Mouse (Mus musculus) intestine, embryonic 16.5 days (tissue): Measurements from ENCODE around the gene Cipc. TPM values are rescaled to one million over a fixed set of nuclear protein-coding genes. Genes with fewer than 3 reads are reported as not detected.
A peak's percentile ranks its signal among the peaks of the same experiment; 100 is the strongest.

Experiments
- ATAC-seq: fragments of 200-750 bp; cut with Nextera tagmentation; 2 replicates; pipeline ENCODE4 v1.8.0; 2017; ENCODE audit warnings: moderate TSS enrichment, moderate library complexity
- H3K27ac ChIP-seq: fragments of 300-500 bp; sonication (generic); 2 replicates; pipeline ENCODE4 v1.5.1; 2014; ENCODE audit warnings: mild to moderate bottlenecking, low read length
- H3K27me3 ChIP-seq: fragments of 300-500 bp; sonication (generic); replicated peaks from 2 replicates; pipeline ENCODE4 v1.6.1; 2014; ENCODE audit warnings: low read length, control low read depth, mixed read lengths; ENCODE audit not compliant: control insufficient read depth, insufficient read depth
- H3K36me3 ChIP-seq: fragments of 300-500 bp; sonication (generic); 2 replicates; pipeline ENCODE4 v1.6.1; 2014; ENCODE audit warnings: low read length, control low read depth; ENCODE audit not compliant: control insufficient read depth, insufficient read depth
- H3K4me1 ChIP-seq: fragments of 300-500 bp; sonication (generic); 2 replicates; pipeline ENCODE4 v1.6.1; 2014; ENCODE audit warnings: low read length, control low read depth, mixed read lengths; ENCODE audit not compliant: control insufficient read depth, insufficient read depth
- H3K4me2 ChIP-seq: fragments of 300-500 bp; sonication (generic); 2 replicates; pipeline ENCODE4 v1.6.1; 2014; ENCODE audit warnings: low read depth, low read length, control low read depth
- H3K4me3 ChIP-seq: fragments of 300-500 bp; sonication (generic); 2 replicates; pipeline ENCODE4 v1.5.1; 2014; ENCODE audit warnings: mild to moderate bottlenecking, low read length
- H3K9ac ChIP-seq: fragments of 300-500 bp; sonication (generic); 2 replicates; pipeline ENCODE4 v1.6.1; 2014; ENCODE audit warnings: low read depth, low read length
- H3K9me3 ChIP-seq: fragments of 300-500 bp; sonication (generic); 2 replicates; pipeline ENCODE4 v1.6.1; 2016; ENCODE audit warnings: low read length, control low read depth; ENCODE audit not compliant: control insufficient read depth
- WGBS: fragments of 180-500 bp; shearing (Covaris S2); extraction: QIAGEN DNeasy Blood & Tissue Kit; methylation state at CpG from one replicate; pipeline ENCODE4 v1.1.7; 2014; 5-methylcytosine and 5-hydroxymethylcytosine counted together
- polyA plus RNA-seq: library from polyadenylated mRNA; unstranded; fragments of >200 nt; fragmentation: Nextera tagmentation; extraction: Ambion mirVana; gene quantifications from 2 replicates; pipeline ENCODE4 v1.2.1, GENCODE M21; 2015

Cipc gene
- polyA plus RNA-seq, 1 experiment from 2014 or later: 9.5 TPM

DNA sequence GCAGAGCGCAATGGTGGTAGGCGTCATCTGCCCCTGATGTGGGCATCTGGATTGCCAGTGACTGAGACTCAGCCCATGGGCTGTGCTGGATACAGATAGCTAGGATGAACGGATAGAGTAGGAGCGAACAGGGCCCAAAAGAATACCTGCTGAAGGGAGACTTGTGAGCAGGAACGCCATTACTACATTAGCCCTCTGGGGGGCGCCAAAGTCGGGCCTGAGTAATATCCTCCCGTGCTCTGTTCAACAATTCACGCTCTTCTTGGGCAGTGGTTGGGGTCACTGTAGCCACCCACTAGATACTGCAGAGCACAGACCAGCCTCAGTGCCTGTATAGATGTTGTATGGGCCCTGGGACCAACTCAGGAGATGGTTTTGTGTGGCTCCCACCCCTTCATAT is 34.3 kb downstream of the Cipc start:
- H3K36me3 ChIP-seq: no peaks in the 10 kb centered on the region
- no peaks in the 10 kb centered on the region for H3K9me3 ChIP-seq
- H3K27ac ChIP-seq: no peak overlapping the region
- 27% methylated on average over 9 of the region's 9 CpGs for WGBS
- no peak overlapping the region for H3K4me2 ChIP-seq
- peaks cover 2% of the 10 kb centered on the region; the same call in 1 of the 2 replicates for H3K4me1 ChIP-seq
- peaks cover 15% of the 10 kb centered on the region for H3K27me3 ChIP-seq
- no peak overlapping the region for H3K4me3 ChIP-seq
- ATAC-seq: no peak
- H3K9ac ChIP-seq: no peak overlapping the region

DNA sequence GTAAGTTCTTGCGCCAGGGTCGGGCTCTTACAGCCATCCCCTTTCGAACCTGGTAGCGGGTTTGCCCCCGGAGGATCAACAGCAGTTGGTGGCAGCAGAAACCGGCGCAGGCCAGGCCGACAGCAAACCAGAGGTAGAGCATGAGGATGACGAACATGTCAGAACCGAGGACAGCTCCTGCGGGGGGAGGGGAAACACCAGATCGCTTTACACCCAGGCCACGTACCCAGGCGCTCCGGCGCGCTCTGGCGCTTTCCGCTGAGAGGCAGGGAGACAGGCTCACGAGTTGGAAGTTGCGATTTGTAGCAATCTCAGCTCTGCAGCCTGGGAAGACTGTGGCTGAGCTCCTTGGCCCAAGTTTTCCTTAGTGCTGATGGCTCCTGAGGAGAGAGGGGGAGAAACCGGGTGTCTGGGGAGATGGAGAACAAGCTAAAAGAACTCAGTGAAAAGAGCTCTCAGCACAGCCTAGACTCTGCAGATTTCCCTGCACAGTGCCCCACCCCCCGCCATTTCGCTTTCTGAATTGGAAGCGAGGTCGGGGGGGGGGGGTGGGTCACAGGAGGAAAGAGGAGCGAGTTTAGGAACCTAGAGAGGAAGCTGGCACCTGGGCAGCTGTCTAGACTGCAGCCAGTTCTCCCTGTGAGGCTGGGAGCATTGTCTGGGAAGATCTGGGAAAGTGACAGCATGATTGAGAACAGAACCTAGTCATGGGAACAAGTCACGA is 36.8 kb downstream of the Cipc start:
- H3K27ac ChIP-seq: no peak overlapping the region
- H3K4me2 ChIP-seq: no peak overlapping the region
- WGBS: 3% methylated on average over 27 of the region's 28 CpGs
- H3K4me3 ChIP-seq: no peak overlapping the region
- no peak overlapping the region for H3K9ac ChIP-seq
- ATAC-seq: 0 out of 2 replicates have a peak, but pooled peaks have one; percentile 55
- H3K36me3 ChIP-seq: no peaks in the 10 kb centered on the region
- no peaks in the 10 kb centered on the region for H3K9me3 ChIP-seq
- no peaks in the 10 kb centered on the region for H3K4me1 ChIP-seq
- H3K27me3 ChIP-seq: peaks cover 24% of the 10 kb centered on the region

DNA sequence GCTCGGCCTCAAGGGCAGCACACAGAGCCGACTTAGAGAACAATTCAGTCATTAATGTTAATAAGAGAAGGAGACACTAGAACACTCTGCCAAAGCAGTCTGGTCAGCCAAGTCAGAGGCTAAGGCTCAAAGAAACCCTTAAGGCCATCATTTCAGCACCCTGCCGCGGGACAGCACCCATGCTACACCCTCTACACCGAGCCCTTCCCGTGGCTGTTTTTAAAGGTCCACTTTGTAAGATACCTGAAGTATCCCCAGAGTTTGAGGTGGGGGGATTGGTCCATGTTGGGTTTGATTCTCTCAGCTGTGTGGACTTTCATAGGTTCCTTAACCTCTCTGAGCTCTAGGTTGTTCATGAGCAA is 37.3 kb downstream of the Cipc start:
- H3K27me3 ChIP-seq: peaks cover 30% of the 10 kb centered on the region
- no peaks in the 10 kb centered on the region for H3K4me1 ChIP-seq
- H3K9me3 ChIP-seq: no peaks in the 10 kb centered on the region
- H3K36me3 ChIP-seq: no peaks in the 10 kb centered on the region
- H3K9ac ChIP-seq: no peak overlapping the region
- H3K4me2 ChIP-seq: no peak overlapping the region
- H3K4me3 ChIP-seq: no peak overlapping the region
- 9% methylated on average over 6 of the region's 6 CpGs for WGBS
- no peak for ATAC-seq
- no peak overlapping the region for H3K27ac ChIP-seq

DNA sequence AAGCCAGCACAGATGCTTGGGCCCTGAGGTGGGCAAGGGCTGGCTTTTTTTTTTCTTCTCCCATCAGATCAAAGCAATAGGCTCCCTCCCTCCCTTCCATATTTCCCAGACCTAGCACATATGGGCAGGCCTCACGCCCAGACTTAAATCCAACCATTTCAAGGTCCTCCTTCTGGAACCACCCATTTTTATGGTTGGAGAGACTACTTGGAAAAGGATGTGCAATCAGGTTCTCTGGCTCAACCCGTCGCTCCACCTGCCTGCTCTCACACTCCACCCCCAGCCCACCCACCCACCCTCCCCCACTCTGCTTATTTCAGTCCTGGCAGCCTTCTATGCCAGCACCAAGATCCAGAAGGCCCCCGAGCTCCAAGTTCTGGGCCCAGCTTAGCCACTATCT is 39.7 kb downstream of the Cipc start:
- 68% methylated on average over 4 of the region's 4 CpGs for WGBS
- H3K36me3 ChIP-seq: no peaks in the 10 kb centered on the region
- no peak overlapping the region for H3K27ac ChIP-seq
- H3K9me3 ChIP-seq: no peaks in the 10 kb centered on the region
- no peak overlapping the region for H3K9ac ChIP-seq
- no peak overlapping the region for H3K4me2 ChIP-seq
- peaks cover 7% of the 10 kb centered on the region; the same call in 1 of the 2 replicates for H3K4me1 ChIP-seq
- H3K27me3 ChIP-seq: peaks cover 54% of the 10 kb centered on the region
- no peak for ATAC-seq
- H3K4me3 ChIP-seq: no peak overlapping the region

DNA sequence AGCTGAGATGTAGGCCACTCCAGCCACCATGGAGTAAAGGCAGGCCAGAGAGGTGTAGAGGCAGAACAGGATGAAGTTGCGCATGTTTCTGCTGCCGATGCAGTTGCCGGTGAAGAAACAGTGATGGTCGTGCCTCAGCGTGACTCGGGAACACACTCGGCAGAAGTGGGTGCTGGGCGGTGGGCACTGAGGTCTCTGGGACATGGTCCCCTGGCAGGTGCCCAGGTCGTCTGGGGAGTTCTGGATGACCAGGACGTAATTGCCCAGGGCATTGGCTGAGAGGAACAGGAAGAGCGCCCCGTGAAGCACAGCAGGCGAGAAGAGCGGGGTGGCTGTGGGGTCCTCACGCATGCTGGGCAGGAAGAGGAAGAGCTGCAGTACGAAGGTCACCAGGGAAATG is 41.4 kb downstream of the Cipc start:
- peaks cover 51% of the 10 kb centered on the region for H3K27me3 ChIP-seq
- 44% methylated on average over 16 of the region's 16 CpGs for WGBS

DNA sequence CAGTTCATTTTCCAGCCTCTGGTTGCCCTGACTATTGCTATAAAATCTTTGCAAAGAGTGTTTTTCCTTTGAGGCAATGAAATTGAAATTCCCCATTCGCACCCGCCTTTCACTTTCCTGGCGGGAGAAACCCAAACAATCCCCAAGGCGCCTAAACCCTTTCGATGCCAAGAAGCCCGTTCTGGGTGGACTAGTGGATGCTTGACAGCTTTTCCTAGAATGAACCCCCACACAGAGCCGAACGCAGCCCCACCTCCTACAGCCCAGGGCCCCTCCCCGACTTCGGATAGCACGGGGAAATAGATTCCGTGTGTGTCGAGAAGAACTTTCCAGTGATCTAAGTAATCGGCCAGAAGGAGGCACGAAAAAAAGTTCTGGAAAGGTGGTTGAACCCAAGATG is 42.5 kb downstream of the Cipc start:
- Histone ChIP-seq H3K4me2 (peak overlapping the region; percentile 37; the same call in 1 of the 2 replicates), H3K27ac (no peak overlapping the region), H3K36me3 (no peaks in the 10 kb centered on the region), H3K9me3 (no peaks in the 10 kb centered on the region), H3K9ac (no peak overlapping the region), H3K27me3 (peaks cover 42% of the 10 kb centered on the region), H3K4me1 (peaks cover 7% of the 10 kb centered on the region; the same call in 1 of the 2 replicates), H3K4me3 (no peak overlapping the region)
- 8% methylated on average over 15 of the region's 15 CpGs for WGBS
- no peak for ATAC-seq

More for the DNA sequence above, 41.4 kb downstream of the Cipc start:
- Histone ChIP-seq H3K36me3 (no peaks in the 10 kb centered on the region), H3K27ac (no peak overlapping the region), H3K4me1 (peaks cover 7% of the 10 kb centered on the region; the same call in 1 of the 2 replicates), H3K9ac (no peak overlapping the region), H3K9me3 (no peaks in the 10 kb centered on the region), H3K4me2 (no peak overlapping the region), H3K4me3 (no peak overlapping the region)
- no peak for ATAC-seq

DNA sequence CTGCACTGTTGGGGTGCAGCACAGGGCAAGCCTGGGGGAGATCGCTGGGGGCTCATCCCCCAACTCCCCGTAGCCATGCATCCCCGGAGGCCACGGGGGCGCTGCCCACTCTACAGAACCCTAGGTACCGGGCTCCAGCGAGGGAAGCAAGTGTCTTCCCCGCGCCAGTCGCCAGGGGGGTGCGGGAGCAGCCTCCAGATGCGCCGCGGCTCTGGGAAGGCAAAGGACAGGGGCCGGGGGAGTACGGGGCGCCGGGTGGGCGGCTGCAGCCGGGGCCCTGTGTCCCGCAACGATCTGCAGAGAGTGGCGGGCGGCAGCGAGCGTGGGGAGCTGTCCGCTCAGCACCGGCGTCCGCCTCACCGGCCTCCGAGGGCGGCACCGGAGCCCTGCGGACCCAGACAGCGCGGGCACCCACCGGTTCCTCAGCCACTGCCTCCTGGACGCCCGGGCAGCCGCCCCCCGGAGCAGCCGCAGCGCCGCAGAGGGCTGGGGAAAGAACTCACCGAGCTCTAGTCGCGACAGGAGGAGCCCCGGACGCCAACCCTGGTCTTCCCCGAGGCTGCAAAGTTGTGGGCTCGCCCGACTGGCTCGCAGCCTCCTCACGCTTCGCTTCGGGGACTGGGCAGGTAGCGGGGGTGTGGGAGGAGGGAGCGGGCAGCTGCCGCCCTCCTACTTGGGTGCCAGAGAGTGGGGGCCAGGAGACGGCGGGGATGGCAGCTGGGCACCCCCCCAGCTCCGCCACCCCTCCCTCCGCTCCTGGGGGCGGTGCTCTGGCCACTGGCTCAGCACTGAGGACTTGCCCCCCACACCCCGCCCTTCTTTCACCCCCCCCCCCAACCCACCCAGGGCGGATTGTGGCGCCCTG is 43.3 kb downstream of the Cipc start, which contains the start of gene Zdhhc22:
Zdhhc22 (minus strand) TSS at position 541 of the 865 bp plus-strand sequence.
- H3K36me3 ChIP-seq: no peaks in the 10 kb centered on the region
- ATAC-seq: peak; percentile 44
- no peak within 1 kb of the TSS for H3K9ac ChIP-seq
- H3K27me3 ChIP-seq: peaks cover 42% of the 10 kb centered on the region
- no peak within 1 kb of the TSS for H3K27ac ChIP-seq
- H3K4me2 ChIP-seq: peak within 1 kb of the TSS; percentile 37
- WGBS: under 1% methylated on average over 62 of the region's 68 CpGs
- peak within 1 kb of the TSS; percentile 17 for H3K4me3 ChIP-seq
- H3K4me1 ChIP-seq: peaks cover 7% of the 10 kb centered on the region; the same call in 1 of the 2 replicates
- no peaks in the 10 kb centered on the region for H3K9me3 ChIP-seq

DNA sequence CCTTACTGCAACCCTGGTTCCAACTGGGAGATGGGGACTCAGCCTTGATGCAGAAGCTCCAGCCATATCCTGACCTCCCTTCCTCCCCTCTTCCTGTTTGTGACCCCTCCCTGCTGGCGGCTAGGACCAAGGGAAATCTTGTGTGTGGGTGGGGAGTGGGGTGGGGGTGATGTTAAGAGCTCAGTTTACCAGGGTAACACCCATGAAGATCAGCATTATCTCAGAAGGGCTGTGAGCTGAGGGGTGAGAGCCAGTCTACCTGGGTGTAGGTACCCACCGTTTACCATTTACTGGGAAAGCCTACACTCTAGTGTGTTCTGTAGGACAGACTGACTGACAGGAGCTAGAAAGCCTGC is 43.9 kb downstream of the Cipc start:
- Histone ChIP-seq H3K4me3 (no peak overlapping the region), H3K4me2 (no peak overlapping the region), H3K4me1 (peaks cover 7% of the 10 kb centered on the region; the same call in 1 of the 2 replicates), H3K36me3 (no peaks in the 10 kb centered on the region), H3K9ac (no peak overlapping the region), H3K27me3 (peaks cover 42% of the 10 kb centered on the region), H3K27ac (no peak overlapping the region), H3K9me3 (no peaks in the 10 kb centered on the region)
- ATAC-seq: no peak
- 38% methylated on average over 2 of the region's 2 CpGs for WGBS

DNA sequence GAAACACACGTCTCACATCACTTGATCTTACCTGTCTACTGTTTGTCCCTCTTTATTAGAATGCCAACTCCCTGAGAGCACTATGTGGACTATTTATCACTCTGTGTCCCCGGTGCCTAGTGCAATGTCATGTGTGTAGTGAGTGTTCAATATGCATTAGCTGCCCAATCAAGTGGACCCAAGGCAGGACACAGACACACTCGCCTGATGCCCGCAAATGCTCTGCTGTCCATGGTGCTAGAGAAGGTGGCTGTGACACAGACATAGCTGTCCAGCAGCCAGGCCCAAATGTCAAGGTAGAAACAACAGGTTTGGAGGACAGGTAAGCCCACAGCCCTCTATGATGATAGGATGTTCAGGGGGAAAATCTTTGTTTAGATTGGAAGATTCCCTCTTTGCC is 47.3 kb downstream of the Cipc start:
- Histone ChIP-seq H3K27me3 (peaks cover 28% of the 10 kb centered on the region), H3K36me3 (no peaks in the 10 kb centered on the region), H3K4me3 (no peak overlapping the region), H3K4me2 (no peak overlapping the region), H3K27ac (no peak overlapping the region), H3K9me3 (no peaks in the 10 kb centered on the region), H3K9ac (no peak overlapping the region), H3K4me1 (peaks cover 7% of the 10 kb centered on the region; the same call in 1 of the 2 replicates)
- ATAC-seq: no peak
- 35% methylated on average over 4 of the region's 4 CpGs for WGBS
